Comparison of ENCODE assay signal across 13 mouse cellular contexts in the genomic region with DNA sequence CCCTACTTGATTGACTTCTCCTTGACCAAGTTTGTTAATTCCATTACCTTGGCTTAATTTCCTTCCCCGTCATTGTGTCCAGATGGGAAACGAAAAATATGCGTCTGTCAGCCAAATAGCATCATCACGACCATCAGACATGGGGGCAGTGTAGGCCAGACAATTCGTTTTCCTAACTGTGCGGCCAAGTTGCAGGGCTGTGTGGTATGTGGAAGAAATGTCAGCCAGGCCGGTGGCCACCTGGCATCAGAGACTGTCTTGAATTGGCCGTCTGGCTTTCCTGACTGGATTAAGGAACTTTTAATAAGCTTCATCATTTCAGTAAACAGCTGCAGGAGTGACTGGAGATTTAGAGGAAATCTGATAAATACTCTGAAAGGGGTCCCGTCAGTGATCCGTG. TPM values are rescaled to one million over a fixed set of nuclear protein-coding genes. Genes with fewer than 3 reads are reported as not detected.
DNase-seq lines count a peak whose midpoint lies in the region; ATAC-seq and TF ChIP-seq lines count a peak whose summit lies in the region.
"Had no signal": no experiment of that assay in that cellular context is flagged by ENCODE, and none has a peak within 500 bp of the region (broad histone marks: within the 10 kb centered on the region; RNA-seq: fewer than 3 reads in every experiment).

No protein-coding gene starts in this region.

- H3K4me1 ChIP-seq in heart, embryonic 12.5 days (replicated peaks): peaks cover 8% of the 10 kb centered on the region; the same call in 1 of the 2 replicates
- no peaks in the 10 kb centered on the region for H3K4me1 ChIP-seq in lung, embryonic 14.5 days (ENCODE audit: insufficient read depth)
- H3K4me1 ChIP-seq in lung, adult 2 months (ENCODE audit: control insufficient read depth, insufficient read depth, low read length): no peaks in the 10 kb centered on the region
- H3K4me1 ChIP-seq in forebrain, embryonic 14.5 days (ENCODE audit: control insufficient read depth, insufficient read depth, low read length): no peaks in the 10 kb centered on the region
- H3K4me1 ChIP-seq: embryonic facial prominence, embryonic 12.5 days; limb, embryonic 13.5 days had no signal

- 80% methylated on average over 10 of the region's 10 CpGs for WGBS in heart, embryonic 12.5 days
- WGBS in lung, embryonic 14.5 days: 60% methylated on average over 10 of the region's 10 CpGs
- WGBS in lung, adult 2 months: 63% methylated on average over 10 of the region's 10 CpGs
- WGBS in forebrain, embryonic 14.5 days: 88% methylated on average over 10 of the region's 10 CpGs

- no peaks in the 10 kb centered on the region; the same call in 1 of the 2 replicates for H3K9me3 ChIP-seq in heart, embryonic 12.5 days (replicated peaks)
- H3K9me3 ChIP-seq in lung, embryonic 14.5 days (ENCODE audit: low read depth, low read length): no peaks in the 10 kb centered on the region
- no peaks in the 10 kb centered on the region for H3K9me3 ChIP-seq in forebrain, embryonic 14.5 days (replicated peaks; ENCODE audit: control insufficient read depth, low read length)
- H3K9me3 ChIP-seq: embryonic facial prominence, embryonic 12.5 days; heart, embryonic 13.5 days; limb, embryonic 13.5 days had no signal

- TF ChIP-seq POLR2A in lung, adult 2 months (IDR thresholded peaks at IDR 0.05; ENCODE audit: borderline replicate concordance, extremely low read depth, low read depth, low read length): no peak

- TF ChIP-seq CTCF in lung, embryonic 14.5 days (IDR thresholded peaks at IDR 0.05; ENCODE audit: low read depth): no peak
- TF ChIP-seq CTCF in lung, adult 2 months (IDR thresholded peaks at IDR 0.05; ENCODE audit: insufficient read depth, low read length): no peak

- H3K9ac ChIP-seq in heart, embryonic 12.5 days: no peak overlapping the region
- no peak overlapping the region for H3K9ac ChIP-seq in lung, embryonic 14.5 days
- no peak overlapping the region for H3K9ac ChIP-seq in forebrain, embryonic 14.5 days (ENCODE audit: low read length)
- H3K9ac ChIP-seq: embryonic facial prominence, embryonic 12.5 days; heart, embryonic 13.5 days; limb, embryonic 13.5 days had no signal

- H3K36me3 ChIP-seq in heart, embryonic 12.5 days: no peaks in the 10 kb centered on the region; the same call in 1 of the 2 replicates
- no peaks in the 10 kb centered on the region for H3K36me3 ChIP-seq in lung, embryonic 14.5 days (ENCODE audit: insufficient read depth)
- no peaks in the 10 kb centered on the region for H3K36me3 ChIP-seq in forebrain, embryonic 14.5 days (ENCODE audit: control insufficient read depth, insufficient read depth, low read length)
- H3K36me3 ChIP-seq: embryonic facial prominence, embryonic 12.5 days had no signal

- no peak overlapping the region for H3K4me2 ChIP-seq in heart, embryonic 12.5 days
- no peak overlapping the region for H3K4me2 ChIP-seq in lung, embryonic 14.5 days
- H3K4me2 ChIP-seq in forebrain, embryonic 14.5 days (ENCODE audit: low read length): no peak overlapping the region
- H3K4me2 ChIP-seq: embryonic facial prominence, embryonic 12.5 days; heart, embryonic 13.5 days; limb, embryonic 13.5 days had no signal

- ATAC-seq in heart, embryonic 12.5 days (ENCODE audit: insufficient number of reproducible peaks, low FRiP score): no peak
- ATAC-seq in lung, embryonic 14.5 days (ENCODE audit: insufficient read depth): no peak
- ATAC-seq in forebrain, embryonic 14.5 days: no peak
- ATAC-seq: forebrain, embryonic 16.5 days had no signal

- DNase-seq in heart, postnatal 10 days: peak; percentile 34 to 38
- DNase-seq in lung, embryonic 14.5 days: peak; percentile 18
- DNase-seq in lung, adult 2 months: no peak
- peak; percentile 61 for DNase-seq in fibroblast of lung, adult 2 months (ENCODE audit: low read depth)
- DNase-seq in lung, postnatal 25 days (ENCODE audit: low spot score): peak; percentile 12
- no peak for DNase-seq in forebrain, embryonic 14.5 days (ENCODE audit: low spot score)
- no peak for DNase-seq in adrenal gland, postnatal 36 days
- DNase-seq: spleen, adult 18-20 months had no signal

- intact Hi-C loops in heart, postnatal 10 days (cut with DNase I): no loop called here

- H3K4me3 ChIP-seq in heart, embryonic 12.5 days: no peak overlapping the region
- no peak overlapping the region for H3K4me3 ChIP-seq in lung, embryonic 14.5 days (ENCODE audit: low read depth, low read length)
- H3K4me3 ChIP-seq in lung, adult 2 months (replicated peaks; ENCODE audit: extremely low read depth, low read depth, low read length): no peak overlapping the region
- no peak overlapping the region for H3K4me3 ChIP-seq in forebrain, embryonic 14.5 days (ENCODE audit: low read depth, low read length)
- H3K4me3 ChIP-seq: embryonic facial prominence, embryonic 12.5 days; heart, embryonic 13.5 days; limb, embryonic 13.5 days had no signal

- H3K27me3 ChIP-seq in heart, embryonic 12.5 days (replicated peaks): no peaks in the 10 kb centered on the region
- no peaks in the 10 kb centered on the region for H3K27me3 ChIP-seq in lung, embryonic 14.5 days (ENCODE audit: insufficient read depth, low read length)
- H3K27me3 ChIP-seq in forebrain, embryonic 14.5 days (replicated peaks; ENCODE audit: control insufficient read depth, insufficient read depth, low read length): no peaks in the 10 kb centered on the region
- H3K27me3 ChIP-seq: embryonic facial prominence, embryonic 12.5 days; heart, embryonic 13.5 days; limb, embryonic 13.5 days had no signal

- no peak overlapping the region for H3K27ac ChIP-seq in heart, embryonic 12.5 days (ENCODE audit: poor library complexity, severe bottlenecking)
- H3K27ac ChIP-seq in lung, embryonic 14.5 days (ENCODE audit: low read depth): no peak overlapping the region
- H3K27ac ChIP-seq in forebrain, embryonic 14.5 days (ENCODE audit: low read depth, low read length): no peak overlapping the region
- H3K27ac ChIP-seq: embryonic facial prominence, embryonic 12.5 days; heart, embryonic 13.5 days; limb, embryonic 13.5 days had no signal

RNA-seq across cellular contexts. Expression of gene Impg2, which starts 28.6 kb away (rescaled TPM):
- under 1 TPM; 0.45 to 0.79 TPM for total RNA-seq in heart, postnatal 10 days (2021)
- polyA plus RNA-seq in heart, embryonic 12.5 days (2016; fragmentation: Nextera tagmentation; extraction: Ambion mirVana): 0.08 and 0.13 TPM in 2 replicates
- 0.09 and 0.34 TPM in 2 replicates for polyA plus RNA-seq in lung, embryonic 14.5 days (2014; fragmentation: Nextera tagmentation; extraction: Ambion mirVana)
- 0.06 and 0.15 TPM in 2 replicates for polyA plus RNA-seq in lung, adult 2 months (2012; rRNA removed)
- 0.25 and 0.27 TPM in 2 replicates for polyA plus RNA-seq in forebrain, embryonic 14.5 days (2014; fragmentation: Nextera tagmentation; extraction: Ambion mirVana)
- 1 to 10 TPM in 1 of 2 experiments, under 1 TPM in 1; 0.49 to 1.3 TPM for total RNA-seq in adrenal gland, postnatal 36 days (2021)

Comparison
In these comparisons a context has a peak if more than half of its experiments do, and no peak if none do; other contexts are left out.
1. DNase-seq: peak in heart, postnatal 10 days (2 of 2), lung, embryonic 14.5 days (single experiment), fibroblast of lung, adult 2 months (single experiment) and lung, postnatal 25 days (single experiment); none in lung, adult 2 months (single experiment), forebrain, embryonic 14.5 days (single experiment) and adrenal gland, postnatal 36 days (0 of 2).